Mouse (Mus musculus) thymus, postnatal 0 days (tissue): ENCODE measurements around the gene Sh3bgr. TPM values are rescaled to one million over a fixed set of nuclear protein-coding genes. Genes with fewer than 3 reads are reported as not detected.

Source experiments
- polyA plus RNA-seq: library from polyadenylated mRNA; unstranded; fragments of >200 nt; fragmentation: Nextera tagmentation; extraction: Ambion mirVana; gene quantifications from 2 replicates; pipeline ENCODE4 v1.2.1, GENCODE M21; 2015

The Sh3bgr gene
- polyA plus RNA-seq, 1 experiment from 2014 or later = 0.82 TPM

Other genes starting within 250 kb of the Sh3bgr start
- 98.4 and 99.3 TPM in 2 replicates for gene Psmg1, start 209.5 kb upstream of the Sh3bgr start, polyA plus RNA-seq
- gene Brwd1, start 117.9 kb upstream of the Sh3bgr start, polyA plus RNA-seq = 56.8 and 62.9 TPM in 2 replicates
- 380 and 399 TPM in 2 replicates for gene Hmgn1, start 72.7 kb upstream of the Sh3bgr start, polyA plus RNA-seq
- gene Wrb, start 55.0 kb upstream of the Sh3bgr start, polyA plus RNA-seq = 26.3 and 26.8 TPM in 2 replicates
- 0.27 TPM in 2 replicates for gene Lca5l, start 8.2 kb upstream of the Sh3bgr start, polyA plus RNA-seq
- 3.4 and 4.3 TPM in 2 replicates for gene B3galt5, start 35.4 kb downstream of the Sh3bgr start, polyA plus RNA-seq
- 0.15 and 0.25 TPM in 2 replicates for gene Itgb2l, start 243.2 kb downstream of the Sh3bgr start, polyA plus RNA-seq